Comparison of ENCODE assay signal across 12 mouse cellular contexts in genomic region chr19:5296630-5297029, GRCm38 (mm10). TPM values are rescaled to one million over a fixed set of nuclear protein-coding genes. Genes with fewer than 3 reads are reported as not detected.
A peak's percentile ranks its signal among the peaks of the same experiment; 100 is the strongest.
DNase-seq lines count a peak whose midpoint lies in the region; ATAC-seq and TF ChIP-seq lines count a peak whose summit lies in the region.
"Had no signal": no experiment of that assay in that cellular context is flagged by ENCODE, and none has a peak within 500 bp of the region (broad histone marks: within the 10 kb centered on the region; RNA-seq: fewer than 3 reads in every experiment).

No protein-coding gene starts in this region.

- peaks cover 22% of the 10 kb centered on the region for H3K36me3 ChIP-seq in forebrain, embryonic 13.5 days (ENCODE audit: poor library complexity, severe bottlenecking)
- H3K36me3 ChIP-seq in forebrain, embryonic 11.5 days (ENCODE audit: control insufficient read depth, insufficient read depth, low read length) = peaks cover 7% of the 10 kb centered on the region
- H3K36me3 ChIP-seq in lung, embryonic 14.5 days (ENCODE audit: insufficient read depth) = peaks cover 27% of the 10 kb centered on the region

- no peak overlapping the region for H3K27ac ChIP-seq in forebrain, embryonic 13.5 days
- no peak overlapping the region for H3K27ac ChIP-seq in forebrain, embryonic 11.5 days (ENCODE audit: low read depth, low read length)
- no peak overlapping the region for H3K27ac ChIP-seq in lung, embryonic 14.5 days (ENCODE audit: low read depth)
- H3K27ac ChIP-seq: stomach, embryonic 15.5 days had no signal

- ATAC-seq in forebrain, embryonic 13.5 days = no peak
- no peak for ATAC-seq in forebrain, embryonic 11.5 days (replicated peaks; ENCODE audit: low FRiP score)
- no peak for ATAC-seq in lung, embryonic 14.5 days (ENCODE audit: insufficient read depth)
- ATAC-seq: Patski had no signal

- H3K9me3 ChIP-seq in forebrain, embryonic 13.5 days (replicated peaks) = no peaks in the 10 kb centered on the region
- H3K9me3 ChIP-seq in forebrain, embryonic 11.5 days (ENCODE audit: control insufficient read depth, low read length) = no peaks in the 10 kb centered on the region
- no peaks in the 10 kb centered on the region for H3K9me3 ChIP-seq in lung, embryonic 14.5 days (ENCODE audit: low read depth, low read length)
- H3K9me3 ChIP-seq: hindbrain, embryonic 15.5 days; stomach, embryonic 15.5 days had no signal

- H3K9ac ChIP-seq in forebrain, embryonic 13.5 days = no peak overlapping the region
- H3K9ac ChIP-seq in forebrain, embryonic 11.5 days (ENCODE audit: low read length) = no peak overlapping the region
- H3K9ac ChIP-seq in lung, embryonic 14.5 days = no peak overlapping the region
- H3K9ac ChIP-seq: stomach, embryonic 15.5 days had no signal

- 83% methylated on average over 5 of the region's 5 CpGs for WGBS in forebrain, embryonic 13.5 days
- WGBS in forebrain, embryonic 11.5 days = 79% methylated on average over 5 of the region's 5 CpGs
- WGBS in lung, embryonic 14.5 days = 36% methylated on average over 5 of the region's 5 CpGs

- no peak overlapping the region for H3K4me3 ChIP-seq in forebrain, embryonic 13.5 days
- H3K4me3 ChIP-seq in forebrain, embryonic 11.5 days (ENCODE audit: low read depth, low read length) = no peak overlapping the region
- no peak overlapping the region; the same call in 1 of the 2 replicates for H3K4me3 ChIP-seq in lung, embryonic 14.5 days (ENCODE audit: low read depth, low read length)

- no peaks in the 10 kb centered on the region for H3K27me3 ChIP-seq in forebrain, embryonic 13.5 days
- H3K27me3 ChIP-seq in forebrain, embryonic 11.5 days (ENCODE audit: control insufficient read depth, insufficient read depth, low read length) = no peaks in the 10 kb centered on the region
- H3K27me3 ChIP-seq in lung, embryonic 14.5 days (ENCODE audit: insufficient read depth, low read length) = peaks cover 9% of the 10 kb centered on the region; the same call in 1 of the 2 replicates
- H3K27me3 ChIP-seq: hindbrain, embryonic 15.5 days; Patski; stomach, embryonic 15.5 days had no signal

- DNase-seq in forebrain, embryonic 11.5 days (ENCODE audit: low spot score) = no peak
- no peak for DNase-seq in lung, embryonic 14.5 days
- DNase-seq in lung, postnatal 25 days (ENCODE audit: low spot score) = no peak
- peak; percentile 43 to 58 for DNase-seq in layer of hippocampus, postnatal 10 days (ENCODE audit: low spot score in 2 of 2)
- DNase-seq in right cerebral cortex, postnatal 25 days = peak; percentile 76
- DNase-seq in urinary bladder, postnatal 36 days (ENCODE audit: low spot score in 2 of 2) = no peak
- no peak for DNase-seq in retina, embryonic 14.5 days (ENCODE audit: low spot score)
- DNase-seq: midbrain, embryonic 14.5 days had no signal

- peak overlapping the region; percentile 89; the same call in 1 of the 2 replicates for H3K4me2 ChIP-seq in forebrain, embryonic 13.5 days
- no peak overlapping the region for H3K4me2 ChIP-seq in forebrain, embryonic 11.5 days (ENCODE audit: low read depth, low read length, severe bottlenecking)
- H3K4me2 ChIP-seq in lung, embryonic 14.5 days = peak overlapping the region; percentile 93; the same call in 1 of the 2 replicates

- H3K4me1 ChIP-seq in forebrain, embryonic 13.5 days = peaks cover 48% of the 10 kb centered on the region
- peaks cover 8% of the 10 kb centered on the region for H3K4me1 ChIP-seq in forebrain, embryonic 11.5 days (replicated peaks; ENCODE audit: control insufficient read depth, insufficient read depth, low read length)
- H3K4me1 ChIP-seq in lung, embryonic 14.5 days (ENCODE audit: insufficient read depth) = peaks cover 11% of the 10 kb centered on the region

- TF ChIP-seq CTCF in lung, embryonic 14.5 days (IDR thresholded peaks at IDR 0.05; ENCODE audit: low read depth) = no peak

RNA-seq across cellular contexts. Expression of gene Sf3b2, which starts 1.4 kb away (rescaled TPM):
- 428 and 432 TPM in 2 replicates for polyA plus RNA-seq in forebrain, embryonic 13.5 days (2015; fragmentation: Nextera tagmentation; extraction: Ambion mirVana)
- polyA plus RNA-seq in forebrain, embryonic 11.5 days (2014; fragmentation: Nextera tagmentation; extraction: Ambion mirVana) = 418 and 450 TPM in 2 replicates
- polyA plus RNA-seq in lung, embryonic 14.5 days (2014; fragmentation: Nextera tagmentation; extraction: Ambion mirVana) = 334 and 368 TPM in 2 replicates
- 100 to 1,000 TPM; 197 to 198 TPM for total RNA-seq in layer of hippocampus, postnatal 10 days (2021)

RNA-seq across cellular contexts. Expression of gene Gal3st3, which starts 1.5 kb away (rescaled TPM):
- polyA plus RNA-seq in forebrain, embryonic 13.5 days (2015; fragmentation: Nextera tagmentation; extraction: Ambion mirVana) = 21.3 and 22.6 TPM in 2 replicates
- 17.2 and 18.9 TPM in 2 replicates for polyA plus RNA-seq in forebrain, embryonic 11.5 days (2014; fragmentation: Nextera tagmentation; extraction: Ambion mirVana)
- 2.2 and 2.9 TPM in 2 replicates for polyA plus RNA-seq in lung, embryonic 14.5 days (2014; fragmentation: Nextera tagmentation; extraction: Ambion mirVana)
- 100 to 1,000 TPM; 104 to 111 TPM for total RNA-seq in layer of hippocampus, postnatal 10 days (2021)
- polyA plus RNA-seq: Patski had no signal

RNA-seq across cellular contexts. Expression of gene Pacs1, which starts 23.7 kb away (rescaled TPM):
- 20.2 and 21.4 TPM in 2 replicates for polyA plus RNA-seq in forebrain, embryonic 13.5 days (2015; fragmentation: Nextera tagmentation; extraction: Ambion mirVana)
- polyA plus RNA-seq in forebrain, embryonic 11.5 days (2014; fragmentation: Nextera tagmentation; extraction: Ambion mirVana) = 32.2 and 33.2 TPM in 2 replicates
- polyA plus RNA-seq in lung, embryonic 14.5 days (2014; fragmentation: Nextera tagmentation; extraction: Ambion mirVana) = 27.8 and 31.8 TPM in 2 replicates
- total RNA-seq in layer of hippocampus, postnatal 10 days (2021) = 10 to 100 TPM; 71.2 to 73.5 TPM

RNA-seq across cellular contexts. Expression of gene Catsper1, which starts 38.9 kb away (rescaled TPM):
- not detected in 2 replicates for polyA plus RNA-seq in forebrain, embryonic 13.5 days (2015; fragmentation: Nextera tagmentation; extraction: Ambion mirVana)
- not detected in 2 replicates for polyA plus RNA-seq in forebrain, embryonic 11.5 days (2014; fragmentation: Nextera tagmentation; extraction: Ambion mirVana)
- polyA plus RNA-seq in lung, embryonic 14.5 days (2014; fragmentation: Nextera tagmentation; extraction: Ambion mirVana) = not detected in 2 replicates
- total RNA-seq in layer of hippocampus, postnatal 10 days (2021) = not detected
- polyA plus RNA-seq: hindbrain, embryonic 15.5 days; midbrain, embryonic 14.5 days; Patski; stomach, embryonic 15.5 days had no signal

RNA-seq across cellular contexts. Expression of gene Cst6, which starts 52.7 kb away (rescaled TPM):
- polyA plus RNA-seq in forebrain, embryonic 13.5 days (2015; fragmentation: Nextera tagmentation; extraction: Ambion mirVana) = 1.5 and 1.9 TPM in 2 replicates
- 0.83 TPM in 1 of 2 replicates, not detected in the other for polyA plus RNA-seq in forebrain, embryonic 11.5 days (2014; fragmentation: Nextera tagmentation; extraction: Ambion mirVana)
- polyA plus RNA-seq in lung, embryonic 14.5 days (2014; fragmentation: Nextera tagmentation; extraction: Ambion mirVana) = 0.41 TPM in 1 of 2 replicates, not detected in the other
- 1 to 10 TPM; 5.4 to 7.4 TPM for total RNA-seq in layer of hippocampus, postnatal 10 days (2021)

Comparison
In these comparisons a context has a peak if more than half of its experiments do, and no peak if none do; other contexts are left out.
1. DNase-seq: peak in layer of hippocampus, postnatal 10 days (2 of 2) and right cerebral cortex, postnatal 25 days (single experiment); none in forebrain, embryonic 11.5 days (single experiment), lung, embryonic 14.5 days (single experiment), lung, postnatal 25 days (single experiment), urinary bladder, postnatal 36 days (0 of 2) and retina, embryonic 14.5 days (single experiment).